Mouse (Mus musculus) heart, postnatal 0 days (tissue): ENCODE data around the gene Smg1. TPM values are rescaled to one million over a fixed set of nuclear protein-coding genes. Genes with fewer than 3 reads are reported as not detected.

Experiments used
- ATAC-seq: fragments of 200-750 bp; cut with Nextera tagmentation; 2 replicates; pipeline ENCODE4 v1.8.0; 2017; ENCODE audit warnings: low read depth, moderate number of reproducible peaks, moderate library complexity; ENCODE audit not compliant: insufficient read depth
- DNase-seq: peaks from one replicate; pipeline ENCODE4 v3.0.0-alpha.2; 2016; ENCODE audit warnings: low spot score
- H3K27ac ChIP-seq: fragments of 300-500 bp; sonication (generic); 2 replicates; pipeline ENCODE4 v1.5.1; 2014; ENCODE audit warnings: low read depth, mild to moderate bottlenecking
- H3K27me3 ChIP-seq: fragments of 300-500 bp; sonication (generic); 2 replicates; pipeline ENCODE4 v1.6.1; 2014; ENCODE audit warnings: low read length, mixed read lengths; ENCODE audit not compliant: control insufficient read depth, insufficient read depth
- H3K36me3 ChIP-seq: fragments of 300-500 bp; sonication (generic); replicated peaks from 2 replicates; pipeline ENCODE4 v1.6.1; 2014; ENCODE audit warnings: low read length, mixed read lengths; ENCODE audit not compliant: control insufficient read depth, insufficient read depth
- H3K4me1 ChIP-seq: fragments of 300-500 bp; sonication (generic); 2 replicates; pipeline ENCODE4 v1.6.1; 2014; ENCODE audit warnings: antibody characterized with exemption; ENCODE audit not compliant: control insufficient read depth, insufficient read depth
- H3K4me2 ChIP-seq: fragments of 300-500 bp; sonication (generic); 2 replicates; pipeline ENCODE4 v1.6.1; 2014; ENCODE audit warnings: low read depth, mild to moderate bottlenecking, low read length, moderate library complexity
- H3K4me3 ChIP-seq: fragments of 300-500 bp; sonication (generic); 2 replicates; pipeline ENCODE4 v1.5.1; 2014; ENCODE audit warnings: low read depth, low read length
- H3K9ac ChIP-seq: fragments of 300-500 bp; sonication (generic); replicated peaks from 2 replicates; pipeline ENCODE4 v1.6.1; 2014; ENCODE audit warnings: low read depth, low read length, mixed read lengths
- H3K9me3 ChIP-seq: fragments of 300-500 bp; sonication (generic); replicated peaks from 2 replicates; pipeline ENCODE4 v1.6.1; 2016; ENCODE audit warnings: low read length; ENCODE audit not compliant: control insufficient read depth
- CTCF ChIP-seq: IDR thresholded peaks from 2 replicates; pipeline ENCODE4 v1.5.1; 2016; ENCODE audit warnings: antibody characterized with exemption, control low read depth, low read depth
- EP300 ChIP-seq: IDR thresholded peaks from 2 replicates; pipeline ENCODE4 v1.6.1; 2016; ENCODE audit warnings: antibody characterized with exemption, low read depth
- WGBS: fragments of 180-500 bp; shearing (Covaris S2); extraction: QIAGEN DNeasy Blood & Tissue Kit; methylation state at CpG from one replicate; pipeline ENCODE4 v1.1.7; 2014; 5-methylcytosine and 5-hydroxymethylcytosine counted together
- polyA plus RNA-seq: library from polyadenylated mRNA; unstranded; fragments of >200 nt; fragmentation: Nextera tagmentation; extraction: Ambion mirVana; gene quantifications from 2 replicates; pipeline ENCODE4 v1.2.1, GENCODE M21; 2015
- total RNA-seq: library from RNA; depleted of rRNA; stranded (reverse); fragments of >200 nt; gene quantifications from 2 replicates; pipeline ENCODE4 v1.2.3, GENCODE M21; 2014; ENCODE audit warnings: low replicate concordance

The Smg1 gene
- total and polyA plus RNA-seq, 2 experiments from 2014 or later = 8.7 to 35.2 TPM

DNA sequence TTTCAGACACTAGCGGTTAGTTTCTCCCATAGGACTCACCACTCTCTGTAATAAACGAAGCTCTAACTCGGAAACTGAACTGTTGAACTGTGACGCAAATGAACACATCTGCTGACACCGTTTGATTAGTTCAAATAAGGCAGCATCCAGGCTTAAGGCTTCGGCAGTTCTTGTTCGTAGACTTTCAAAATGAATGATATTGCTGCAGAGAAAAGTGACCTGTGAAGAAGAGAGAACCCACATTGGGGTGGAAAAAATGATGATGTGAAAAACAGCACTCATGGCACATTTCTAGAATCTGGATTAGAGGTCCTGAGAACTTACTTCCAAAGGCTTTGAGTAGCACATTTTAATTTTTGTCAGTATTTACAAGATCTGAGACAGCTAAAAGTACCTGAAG is 102.2 kb downstream of the Smg1 start:
- H3K4me2 ChIP-seq = no peak overlapping the region
- no peak for DNase-seq
- H3K9ac ChIP-seq = no peak overlapping the region
- H3K4me1 ChIP-seq = no peaks in the 10 kb centered on the region
- no peak for TF ChIP-seq CTCF
- no peak for TF ChIP-seq EP300
- H3K27ac ChIP-seq = no peak overlapping the region
- H3K9me3 ChIP-seq = no peaks in the 10 kb centered on the region
- peaks cover 92% of the 10 kb centered on the region for H3K36me3 ChIP-seq
- ATAC-seq = no peak
- WGBS = 92% methylated on average over 7 of the region's 7 CpGs
- no peak overlapping the region for H3K4me3 ChIP-seq
- H3K27me3 ChIP-seq = no peaks in the 10 kb centered on the region

DNA sequence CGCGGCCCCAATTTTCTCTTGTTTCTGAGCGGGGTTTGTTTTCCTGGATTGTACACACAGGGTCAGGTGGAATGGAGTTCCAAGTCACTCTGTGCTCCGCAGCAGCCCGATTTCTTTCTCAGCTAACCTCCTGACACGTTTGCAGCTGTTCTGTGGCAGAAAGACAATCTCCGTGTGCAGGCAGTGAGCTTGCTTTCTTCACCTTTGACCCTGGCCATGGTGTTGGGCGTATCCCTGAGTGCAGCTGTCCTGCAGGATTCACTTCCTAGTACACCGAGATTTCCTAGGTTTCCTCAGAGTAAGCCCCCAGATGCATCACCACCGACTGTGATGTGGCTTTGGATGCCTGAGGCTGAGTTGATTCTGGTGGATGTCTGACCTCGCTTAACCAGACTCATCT is 108.3 kb downstream of the Smg1 start:
- Histone ChIP-seq H3K9me3 (no peaks in the 10 kb centered on the region), H3K4me3 (no peak overlapping the region), H3K4me1 (no peaks in the 10 kb centered on the region), H3K9ac (no peak overlapping the region), H3K27me3 (no peaks in the 10 kb centered on the region), H3K27ac (no peak overlapping the region), H3K4me2 (no peak overlapping the region), H3K36me3 (peaks cover 55% of the 10 kb centered on the region)
- no peak for DNase-seq
- ATAC-seq = no peak
- 81% methylated on average over 11 of the region's 11 CpGs for WGBS
- TF ChIP-seq CTCF (no peak), EP300 (no peak)

DNA sequence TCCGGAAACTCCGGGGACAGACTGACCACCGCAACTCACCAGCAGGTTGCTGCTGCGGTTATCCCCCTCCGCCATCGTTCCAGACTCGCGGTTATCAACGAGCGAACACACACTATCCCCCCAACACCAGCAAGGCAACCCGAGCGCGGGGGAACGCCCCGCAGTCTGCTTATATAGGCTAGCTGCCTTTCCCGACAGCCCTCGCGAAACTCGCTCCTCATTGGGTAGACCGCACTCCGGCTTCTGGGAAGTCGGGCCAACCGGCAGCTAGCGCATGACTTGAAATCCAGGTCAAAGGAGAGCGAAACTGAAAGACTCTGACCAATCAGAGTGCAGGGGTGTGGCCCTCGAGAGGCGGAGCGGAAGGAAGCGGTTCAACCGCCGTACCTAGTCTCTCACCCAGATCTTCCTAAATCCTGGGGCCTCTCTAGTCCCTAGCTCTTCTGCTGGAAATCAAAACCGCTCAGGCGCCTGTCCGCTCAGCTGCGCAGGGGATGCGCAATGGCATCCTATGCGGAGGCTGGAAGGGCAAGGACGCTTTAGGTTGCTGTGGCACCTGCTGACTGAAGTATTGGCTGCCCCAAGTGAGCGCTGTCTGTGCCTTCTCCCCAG is 113.9 kb downstream of the Smg1 start, which contains the start of gene Arl6ip1:
Arl6ip1 (minus strand) TSS at position 233 of the 612 bp plus-strand sequence.
- Histone ChIP-seq H3K27ac (peak within 1 kb of the TSS; percentile 90), H3K27me3 (no peaks in the 10 kb centered on the region), H3K4me2 (peak within 1 kb of the TSS; percentile 68), H3K4me3 (peak within 1 kb of the TSS; percentile 88), H3K4me1 (peaks cover 17% of the 10 kb centered on the region), H3K36me3 (peaks cover 12% of the 10 kb centered on the region), H3K9ac (peak within 1 kb of the TSS; percentile 92), H3K9me3 (no peaks in the 10 kb centered on the region)
- peak; percentile 92 for TF ChIP-seq EP300
- no peak for TF ChIP-seq CTCF
- ATAC-seq (peak; percentile 97), DNase-seq (peak; percentile 99)
- under 1% methylated on average over 39 of the region's 39 CpGs for WGBS

DNA sequence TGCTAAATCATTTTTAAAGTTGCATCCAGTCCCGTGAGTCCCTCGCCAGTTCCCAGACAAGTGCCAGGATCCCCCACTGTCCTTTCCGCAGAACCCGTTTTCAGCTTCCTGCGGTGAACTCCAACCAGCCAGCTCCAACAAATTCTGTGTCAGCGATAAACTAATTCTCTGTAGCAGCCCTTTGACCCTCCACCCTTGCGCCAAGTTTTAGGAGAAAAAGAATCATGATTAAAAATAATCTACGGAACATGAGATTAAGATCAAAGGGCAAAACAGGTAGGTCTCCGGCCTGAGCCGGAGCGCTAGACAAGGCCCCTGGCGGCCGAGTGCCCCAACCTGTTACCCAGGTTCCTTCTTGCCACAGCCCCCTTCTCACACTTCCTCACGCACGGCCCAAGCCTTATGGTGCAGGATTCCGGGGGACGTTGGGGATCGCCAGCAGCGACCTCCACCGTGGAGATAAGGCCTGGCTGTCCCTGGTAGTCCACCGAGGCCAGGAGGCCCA is 114.5 kb downstream of the Smg1 start:
- Histone ChIP-seq H3K4me1 (peaks cover 17% of the 10 kb centered on the region), H3K4me3 (peak overlapping the region; percentile 88), H3K9me3 (no peaks in the 10 kb centered on the region), H3K9ac (peak overlapping the region; percentile 92), H3K27me3 (no peaks in the 10 kb centered on the region), H3K4me2 (peak overlapping the region; percentile 68), H3K36me3 (peaks cover 15% of the 10 kb centered on the region), H3K27ac (peak overlapping the region; percentile 90)
- no peak for TF ChIP-seq EP300
- TF ChIP-seq CTCF = peak; percentile 0; the same call in 1 of the 2 replicates
- peak; percentile 52 for ATAC-seq
- DNase-seq = peak; percentile 44
- under 1% methylated on average over 21 of the region's 21 CpGs for WGBS

DNA sequence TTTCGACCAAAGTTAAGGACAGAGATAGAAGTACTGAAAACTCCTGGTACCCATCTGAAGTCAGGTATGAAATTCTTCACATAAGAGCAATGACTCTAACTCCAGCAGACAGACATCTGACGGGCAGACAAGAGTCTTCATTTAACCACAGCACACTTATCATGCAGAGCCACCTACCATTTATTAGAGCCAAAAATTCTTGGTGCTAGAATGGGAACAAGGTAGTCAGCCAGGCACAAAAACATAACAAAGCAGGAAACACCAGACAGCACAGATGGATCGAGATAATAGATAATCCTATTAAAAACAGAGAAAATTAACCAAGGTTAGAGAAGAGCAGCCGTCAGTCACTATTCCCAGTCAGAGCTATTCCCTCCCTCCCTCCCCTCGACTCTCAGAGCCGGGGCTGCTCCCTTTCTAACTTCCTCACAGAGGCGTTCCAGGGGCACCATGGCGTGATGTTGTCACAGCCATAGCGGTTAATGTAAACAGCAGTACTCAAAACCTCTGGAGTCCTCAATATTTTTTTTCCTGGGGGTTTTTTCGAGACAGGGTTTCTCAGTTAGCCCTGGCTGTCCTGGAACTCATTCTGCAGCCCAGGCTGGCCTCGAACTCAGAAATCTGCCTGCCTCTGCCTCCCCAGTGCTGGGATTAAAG is 117.1 kb downstream of the Smg1 start:
- Histone ChIP-seq H3K4me1 (peaks cover 17% of the 10 kb centered on the region), H3K9ac (no peak overlapping the region), H3K9me3 (no peaks in the 10 kb centered on the region), H3K27ac (no peak overlapping the region), H3K36me3 (peaks cover 33% of the 10 kb centered on the region), H3K4me2 (no peak overlapping the region), H3K4me3 (no peak overlapping the region), H3K27me3 (no peaks in the 10 kb centered on the region)
- DNase-seq (no peak), ATAC-seq (no peak)
- WGBS = 61% methylated on average over 11 of the region's 11 CpGs
- TF ChIP-seq CTCF = no peak
- TF ChIP-seq EP300 = no peak
